Mouse (Mus musculus) kidney, embryonic 16.5 days (tissue): ENCODE measurements at regions not wholly inside any gene's neighbourhood (a gene's known extent, or its start where the extent isn't known, plus 50 kb on each side); places are given as distances from the start of the nearest gene placed in this dataset.

Experiments used
- ATAC-seq: fragments of 200-750 bp; cut with Nextera tagmentation; 2 replicates; pipeline ENCODE4 v1.8.0; 2017; ENCODE audit warnings: moderate TSS enrichment; ENCODE audit not compliant: low FRiP score, low TSS enrichment
- H3K27ac ChIP-seq: fragments of 300-500 bp; sonication (generic); 2 replicates; pipeline ENCODE4 v1.5.1; 2014; ENCODE audit warnings: low read length
- H3K27me3 ChIP-seq: fragments of 300-500 bp; sonication (generic); 2 replicates; pipeline ENCODE4 v1.6.1; 2014; ENCODE audit warnings: low read length, control low read depth, mixed read lengths; ENCODE audit not compliant: insufficient read depth
- H3K36me3 ChIP-seq: fragments of 300-500 bp; sonication (generic); 2 replicates; pipeline ENCODE4 v1.6.1; 2014; ENCODE audit warnings: low read length, control low read depth, mixed read lengths; ENCODE audit not compliant: insufficient read depth
- H3K4me1 ChIP-seq: fragments of 300-500 bp; sonication (generic); 2 replicates; pipeline ENCODE4 v1.6.1; 2014; ENCODE audit warnings: low read length, control low read depth, mixed read lengths; ENCODE audit not compliant: insufficient read depth
- H3K4me2 ChIP-seq: fragments of 300-500 bp; sonication (generic); replicated peaks from 2 replicates; pipeline ENCODE4 v1.6.1; 2014; ENCODE audit warnings: low read depth, low read length
- H3K4me3 ChIP-seq: fragments of 300-500 bp; sonication (generic); 2 replicates; pipeline ENCODE4 v1.5.1; 2014; ENCODE audit warnings: mild to moderate bottlenecking, low read length
- H3K9ac ChIP-seq: fragments of 300-500 bp; sonication (generic); replicated peaks from 2 replicates; pipeline ENCODE4 v1.6.1; 2014; ENCODE audit warnings: low read length
- H3K9me3 ChIP-seq: fragments of 300-500 bp; sonication (generic); 2 replicates; pipeline ENCODE4 v1.6.1; 2016; ENCODE audit warnings: low read length, control low read depth
- WGBS: fragments of 180-500 bp; shearing (Covaris S2); extraction: QIAGEN DNeasy Blood & Tissue Kit; methylation state at CpG from one replicate; pipeline ENCODE4 v1.1.7; 2014; 5-methylcytosine and 5-hydroxymethylcytosine counted together

GRCm38 (mm10) chr11:19851022-19851615 lies 73.1 kb upstream of the Spred2 start:
- WGBS = 25% methylated on average over 6 of the region's 6 CpGs
- H3K9me3 ChIP-seq = no peaks in the 10 kb centered on the region
- H3K9ac ChIP-seq = no peak overlapping the region
- H3K4me2 ChIP-seq = no peak overlapping the region
- H3K4me3 ChIP-seq = no peak overlapping the region
- no peak for ATAC-seq
- H3K27me3 ChIP-seq = no peaks in the 10 kb centered on the region
- H3K27ac ChIP-seq = no peak overlapping the region
- H3K36me3 ChIP-seq = no peaks in the 10 kb centered on the region
- H3K4me1 ChIP-seq = peaks cover 12% of the 10 kb centered on the region

DNA sequence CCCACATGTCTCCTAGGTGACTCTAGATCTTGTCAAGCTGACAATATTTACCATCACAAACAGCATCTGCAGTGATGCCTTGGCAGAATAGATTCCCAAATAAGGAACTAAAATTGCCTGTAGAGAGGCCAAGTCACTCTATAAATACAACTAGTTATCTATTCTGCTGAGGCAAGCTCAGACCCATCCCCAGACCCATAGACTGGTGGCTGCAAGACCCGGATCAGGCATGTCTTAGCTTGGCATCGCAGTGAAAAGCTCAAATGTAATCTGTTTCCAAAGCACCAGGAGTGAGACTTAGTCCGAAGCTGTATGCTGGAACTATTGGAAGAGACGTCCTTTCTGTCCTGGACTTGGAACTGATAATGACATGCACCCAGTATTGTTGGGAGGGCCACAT lies 62.6 kb upstream of the Spred2 start:
- no peaks in the 10 kb centered on the region for H3K9me3 ChIP-seq
- H3K27ac ChIP-seq = no peak overlapping the region
- no peak overlapping the region for H3K9ac ChIP-seq
- H3K36me3 ChIP-seq = no peaks in the 10 kb centered on the region
- H3K4me2 ChIP-seq = no peak overlapping the region
- no peaks in the 10 kb centered on the region for H3K27me3 ChIP-seq
- WGBS = 92% methylated on average over 4 of the region's 4 CpGs
- no peak overlapping the region for H3K4me3 ChIP-seq
- no peak for ATAC-seq
- H3K4me1 ChIP-seq = no peaks in the 10 kb centered on the region

GRCm38 (mm10) chr11:19863327-19863726 lies 60.8 kb upstream of the Spred2 start:
- no peak overlapping the region for H3K9ac ChIP-seq
- no peak overlapping the region for H3K27ac ChIP-seq
- H3K4me1 ChIP-seq = no peaks in the 10 kb centered on the region
- no peak for ATAC-seq
- H3K9me3 ChIP-seq = peaks cover 12% of the 10 kb centered on the region
- WGBS = 77% methylated on average over 3 of the region's 3 CpGs
- H3K36me3 ChIP-seq = no peaks in the 10 kb centered on the region
- no peak overlapping the region for H3K4me3 ChIP-seq
- no peak overlapping the region for H3K4me2 ChIP-seq
- no peaks in the 10 kb centered on the region for H3K27me3 ChIP-seq

GRCm38 (mm10) chr11:19866262-19866661 lies 57.9 kb upstream of the Spred2 start:
- WGBS = 36% methylated on average over 2 of the region's 2 CpGs
- Histone ChIP-seq H3K27me3 (no peaks in the 10 kb centered on the region), H3K4me3 (no peak overlapping the region), H3K9me3 (peaks cover 12% of the 10 kb centered on the region), H3K36me3 (no peaks in the 10 kb centered on the region), H3K9ac (no peak overlapping the region), H3K4me2 (no peak overlapping the region), H3K4me1 (no peaks in the 10 kb centered on the region), H3K27ac (no peak overlapping the region)
- ATAC-seq = 0 out of 2 replicates have a peak, but pooled peaks have one; percentile 59

DNA sequence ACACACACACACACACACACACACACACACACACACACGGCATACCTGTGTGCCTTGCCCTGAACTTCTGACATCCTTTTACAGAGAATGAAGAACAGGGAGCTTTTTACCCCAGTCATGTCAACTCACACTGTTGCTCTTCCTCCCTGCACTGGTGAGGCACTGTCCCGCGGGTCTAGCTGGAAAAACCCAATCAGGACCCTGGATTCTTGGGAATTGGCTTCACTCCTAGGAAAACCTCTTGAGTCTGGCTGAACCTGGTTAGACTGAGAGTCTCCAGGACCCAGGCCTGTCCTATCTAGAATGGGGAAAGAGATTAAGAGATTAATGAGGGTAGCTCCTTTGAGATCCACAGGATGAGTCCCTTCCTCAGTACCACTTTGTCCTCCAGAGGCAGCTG lies 54.5 kb upstream of the Spred2 start:
- H3K9me3 ChIP-seq = peaks cover 12% of the 10 kb centered on the region
- 82% methylated on average over 3 of the region's 3 CpGs for WGBS
- no peak overlapping the region for H3K9ac ChIP-seq
- no peak overlapping the region for H3K27ac ChIP-seq
- H3K4me2 ChIP-seq = no peak overlapping the region
- no peaks in the 10 kb centered on the region for H3K4me1 ChIP-seq
- no peak overlapping the region for H3K4me3 ChIP-seq
- ATAC-seq = no peak
- no peaks in the 10 kb centered on the region for H3K27me3 ChIP-seq
- H3K36me3 ChIP-seq = no peaks in the 10 kb centered on the region

DNA sequence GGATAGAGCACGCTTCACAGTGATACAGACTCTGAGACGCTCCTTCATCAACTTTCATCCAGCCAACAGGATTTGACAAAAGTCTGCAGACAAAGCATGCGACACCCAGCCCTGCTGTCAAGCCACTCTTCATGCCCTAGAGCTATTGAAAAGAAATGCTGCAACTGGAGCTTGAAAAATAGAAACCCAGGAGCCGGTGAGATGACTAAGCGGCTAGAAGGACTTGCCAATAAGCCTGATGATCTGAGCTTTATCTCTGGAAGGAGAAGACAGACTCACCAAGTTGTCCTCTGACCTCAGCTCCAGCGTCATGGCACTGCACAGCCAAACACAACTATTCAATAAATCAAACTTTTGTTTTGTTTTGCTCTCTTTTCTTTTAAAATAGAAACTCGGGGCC lies 54.0 kb upstream of the Spred2 start:
- no peak for ATAC-seq
- Histone ChIP-seq H3K9me3 (peaks cover 12% of the 10 kb centered on the region), H3K36me3 (no peaks in the 10 kb centered on the region), H3K9ac (no peak overlapping the region), H3K4me1 (no peaks in the 10 kb centered on the region), H3K4me2 (no peak overlapping the region), H3K4me3 (no peak overlapping the region), H3K27me3 (no peaks in the 10 kb centered on the region), H3K27ac (no peak overlapping the region)
- 72% methylated on average over 7 of the region's 7 CpGs for WGBS

DNA sequence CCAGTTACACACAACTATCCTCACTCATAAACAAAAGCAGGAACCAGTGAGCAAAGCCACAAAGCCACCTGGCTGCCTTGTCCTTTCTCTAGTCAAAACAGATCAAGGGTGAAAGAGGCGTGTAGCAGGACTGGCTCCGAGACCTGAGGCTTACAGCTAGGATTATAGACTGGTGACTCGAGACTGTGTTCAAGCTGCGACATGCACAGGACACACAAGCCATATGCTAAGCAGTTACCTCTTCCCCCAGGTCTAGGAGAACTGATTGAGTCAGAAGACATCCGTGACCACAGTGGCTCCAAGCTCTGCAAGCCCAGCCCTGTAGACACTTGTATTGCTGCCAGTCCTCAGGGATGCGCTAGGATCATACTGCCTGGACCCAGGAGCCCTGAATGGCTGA lies 50.4 kb upstream of the Spred2 start:
- 85% methylated on average over 6 of the region's 6 CpGs for WGBS
- Histone ChIP-seq H3K27ac (no peak overlapping the region), H3K9ac (no peak overlapping the region), H3K27me3 (no peaks in the 10 kb centered on the region), H3K4me1 (no peaks in the 10 kb centered on the region), H3K9me3 (no peaks in the 10 kb centered on the region), H3K36me3 (no peaks in the 10 kb centered on the region), H3K4me2 (no peak overlapping the region), H3K4me3 (no peak overlapping the region)
- ATAC-seq = no peak
